Mouse (Mus musculus) liver, embryonic 16.5 days (tissue): ENCODE data around the gene Fam155a. TPM values are rescaled to one million over a fixed set of nuclear protein-coding genes. Genes with fewer than 3 reads are reported as not detected.
"Not testable (repeated sequence)": the region's sequence is repeated elsewhere in the genome, so short reads cannot be mapped to it uniquely, and the experiment has no call there.

Experiments used
- ATAC-seq: fragments of 200-750 bp; cut with Nextera tagmentation; 2 replicates; pipeline ENCODE4 v1.8.0; 2017; ENCODE audit warnings: low read depth, mild to moderate bottlenecking, moderate number of reproducible peaks, moderate library complexity
- H3K27ac ChIP-seq: fragments of 300-500 bp; sonication (generic); 2 replicates; pipeline ENCODE4 v1.5.1; 2014; ENCODE audit warnings: mild to moderate bottlenecking, low read length
- H3K27me3 ChIP-seq: fragments of 300-500 bp; sonication (generic); 2 replicates; pipeline ENCODE4 v1.6.1; 2014; ENCODE audit warnings: low read depth, low read length, mixed read lengths; ENCODE audit not compliant: control insufficient read depth, insufficient read depth
- H3K36me3 ChIP-seq: fragments of 300-500 bp; sonication (generic); 2 replicates; pipeline ENCODE4 v1.6.1; 2014; ENCODE audit warnings: mild to moderate bottlenecking; ENCODE audit not compliant: control insufficient read depth, insufficient read depth
- H3K4me1 ChIP-seq: fragments of 300-500 bp; sonication (generic); 2 replicates; pipeline ENCODE4 v1.6.1; 2014; ENCODE audit warnings: low read depth, low read length, mixed read lengths; ENCODE audit not compliant: control insufficient read depth
- H3K4me2 ChIP-seq: fragments of 300-500 bp; sonication (generic); 2 replicates; pipeline ENCODE4 v1.6.1; 2014; ENCODE audit warnings: low read depth, low read length, mixed read lengths
- H3K4me3 ChIP-seq: fragments of 300-500 bp; sonication (generic); 2 replicates; pipeline ENCODE4 v1.5.1; 2014; ENCODE audit warnings: low read depth, mild to moderate bottlenecking, low read length
- H3K9ac ChIP-seq: fragments of 300-500 bp; sonication (generic); 2 replicates; pipeline ENCODE4 v1.6.1; 2014; ENCODE audit warnings: low read depth, low read length
- H3K9me3 ChIP-seq: fragments of 300-500 bp; sonication (generic); replicated peaks from 2 replicates; pipeline ENCODE4 v1.6.1; 2016; ENCODE audit warnings: low read length; ENCODE audit not compliant: control insufficient read depth
- WGBS: fragments of 180-500 bp; shearing (Covaris S2); extraction: QIAGEN DNeasy Blood & Tissue Kit; methylation state at CpG from one replicate; pipeline ENCODE4 v1.1.7; 2014; ENCODE audit not compliant: insufficient replicate concordance; 5-methylcytosine and 5-hydroxymethylcytosine counted together
- polyA plus RNA-seq: library from polyadenylated mRNA; unstranded; fragments of >200 nt; fragmentation: Nextera tagmentation; extraction: Ambion mirVana; gene quantifications from 2 replicates; pipeline ENCODE4 v1.2.1, GENCODE M21; 2015

Fam155a gene
- polyA plus RNA-seq, 1 experiment from 2014 or later = 0.05 TPM

- ATAC-seq = no peak
Observed at GRCm38 (mm10) chr8:9406204-9406603, 364.8 kb downstream of the Fam155a start.

GRCm38 (mm10) chr8:9404651-9405050, 366.3 kb downstream of the Fam155a start:
- WGBS = 29% methylated on average over 3 of the region's 3 CpGs
- Histone ChIP-seq H3K4me1 (no peaks in the 10 kb centered on the region), H3K9ac (no peak overlapping the region), H3K4me2 (no peak overlapping the region), H3K4me3 (no peak overlapping the region), H3K27me3 (no peaks in the 10 kb centered on the region), H3K36me3 (no peaks in the 10 kb centered on the region), H3K9me3 (no peaks in the 10 kb centered on the region), H3K27ac (no peak overlapping the region)
- ATAC-seq = no peak

More at GRCm38 (mm10) chr8:9406204-9406603, 364.8 kb downstream of the Fam155a start:
- H3K27ac ChIP-seq = no peak overlapping the region
- no peak overlapping the region for H3K9ac ChIP-seq
- H3K27me3 ChIP-seq = no peaks in the 10 kb centered on the region
- no peaks in the 10 kb centered on the region for H3K4me1 ChIP-seq
- H3K9me3 ChIP-seq = no peaks in the 10 kb centered on the region
- 39% methylated on average over 6 of the region's 6 CpGs for WGBS
- H3K36me3 ChIP-seq = no peaks in the 10 kb centered on the region
- H3K4me3 ChIP-seq = no peak overlapping the region
- H3K4me2 ChIP-seq = no peak overlapping the region

GRCm38 (mm10) chr8:9402393-9402792, 368.6 kb downstream of the Fam155a start:
- no peak overlapping the region for H3K4me2 ChIP-seq
- H3K9me3 ChIP-seq = no peaks in the 10 kb centered on the region
- no peak overlapping the region for H3K4me3 ChIP-seq
- H3K27ac ChIP-seq = no peak overlapping the region
- no peak overlapping the region for H3K9ac ChIP-seq
- no peak for ATAC-seq
- no peaks in the 10 kb centered on the region for H3K4me1 ChIP-seq
- 25% methylated on average over 4 of the region's 4 CpGs for WGBS
- no peaks in the 10 kb centered on the region for H3K27me3 ChIP-seq
- no peaks in the 10 kb centered on the region for H3K36me3 ChIP-seq

GRCm38 (mm10) chr8:9398606-9399263, 372.2 kb downstream of the Fam155a start:
- no peaks in the 10 kb centered on the region for H3K9me3 ChIP-seq
- no peaks in the 10 kb centered on the region for H3K27me3 ChIP-seq
- ATAC-seq = no peak
- WGBS = 81% methylated on average over 3 of the region's 3 CpGs
- H3K4me1 ChIP-seq = no peaks in the 10 kb centered on the region
- H3K4me3 ChIP-seq = no peak overlapping the region
- no peak overlapping the region for H3K27ac ChIP-seq
- no peaks in the 10 kb centered on the region for H3K36me3 ChIP-seq
- no peak overlapping the region for H3K4me2 ChIP-seq
- no peak overlapping the region for H3K9ac ChIP-seq

- Histone ChIP-seq H3K4me3 (no peak overlapping the region), H3K9ac (no peak overlapping the region), H3K4me1 (no peaks in the 10 kb centered on the region), H3K27ac (no peak overlapping the region), H3K27me3 (no peaks in the 10 kb centered on the region), H3K9me3 (no peaks in the 10 kb centered on the region), H3K4me2 (no peak overlapping the region), H3K36me3 (no peaks in the 10 kb centered on the region)
- WGBS = 47% methylated on average over 6 of the region's 6 CpGs
- no peak for ATAC-seq
Observed at GRCm38 (mm10) chr8:9398040-9398439, 372.9 kb downstream of the Fam155a start.

GRCm38 (mm10) chr8:9394670-9395069, 376.3 kb downstream of the Fam155a start:
- no peak overlapping the region for H3K4me2 ChIP-seq
- H3K9ac ChIP-seq = no peak overlapping the region
- H3K27ac ChIP-seq = no peak overlapping the region
- H3K4me3 ChIP-seq = no peak overlapping the region
- no peak for ATAC-seq
- 57% methylated on average over 5 of the region's 5 CpGs for WGBS
- no peaks in the 10 kb centered on the region for H3K36me3 ChIP-seq
- no peaks in the 10 kb centered on the region for H3K27me3 ChIP-seq
- no peaks in the 10 kb centered on the region for H3K4me1 ChIP-seq
- no peaks in the 10 kb centered on the region for H3K9me3 ChIP-seq

- H3K9me3 ChIP-seq = no peaks in the 10 kb centered on the region
- no peak overlapping the region for H3K4me2 ChIP-seq
- no peak overlapping the region for H3K9ac ChIP-seq
- H3K27ac ChIP-seq = no peak overlapping the region
- no peaks in the 10 kb centered on the region for H3K36me3 ChIP-seq
- ATAC-seq = no peak
- no peaks in the 10 kb centered on the region for H3K4me1 ChIP-seq
- WGBS = 19% methylated on average over 2 of the region's 2 CpGs
- no peak overlapping the region for H3K4me3 ChIP-seq
- H3K27me3 ChIP-seq = no peaks in the 10 kb centered on the region
Observed at GRCm38 (mm10) chr8:9393246-9393645, 377.7 kb downstream of the Fam155a start.

- H3K27ac ChIP-seq, H3K27me3 ChIP-seq, H3K9ac ChIP-seq, H3K36me3 ChIP-seq, H3K4me3 ChIP-seq, H3K4me2 ChIP-seq, ATAC-seq, H3K9me3 ChIP-seq, H3K4me1 ChIP-seq: not testable (repeated sequence)
- 64% methylated on average over 2 of the region's 2 CpGs for WGBS
Observed at GRCm38 (mm10) chr8:9390229-9390628, 380.7 kb downstream of the Fam155a start.

GRCm38 (mm10) chr8:9369201-9369600, 401.8 kb downstream of the Fam155a start:
- no peaks in the 10 kb centered on the region for H3K36me3 ChIP-seq
- H3K4me2 ChIP-seq = no peak overlapping the region
- no peak overlapping the region for H3K4me3 ChIP-seq
- ATAC-seq = no peak
- no peaks in the 10 kb centered on the region for H3K9me3 ChIP-seq
- H3K27ac ChIP-seq = no peak overlapping the region
- H3K4me1 ChIP-seq = no peaks in the 10 kb centered on the region
- H3K9ac ChIP-seq = no peak overlapping the region
- no peaks in the 10 kb centered on the region for H3K27me3 ChIP-seq
- WGBS = 63% methylated on average over 8 of the region's 8 CpGs
